Mouse (Mus musculus): Measurements from ENCODE around the gene Pofut2. TPM values are rescaled to one million over a fixed set of nuclear protein-coding genes. Genes with fewer than 3 reads are reported as not detected.

The Pofut2 gene
- total RNA-seq (2021): 10 to 100 TPM; 45.8 to 48.2 TPM
- long read RNA-seq, experiment 1, transcript Pofut2-201 (9 exons, 2,290 nt): major isoform, 86 of 105 reads
- long read RNA-seq, experiment 1, partial matches to known transcripts: 14 of 105 reads
- long read RNA-seq, experiment 1, other reads (novel, unspliced or antisense): 5 of 105 reads
- long read RNA-seq, experiment 2, transcript Pofut2-201 (9 exons, 2,290 nt): major isoform, 69 of 85 reads
- long read RNA-seq, experiment 2, partial matches to known transcripts: 9 of 85 reads
- long read RNA-seq, experiment 2, other reads (novel, unspliced or antisense): 7 of 85 reads

GRCm38 (mm10) chr10:77258704-77259621, at the start of gene Pofut2:
Gene Pofut2 (plus strand): TSS chr10:77259218.
- intact Hi-C loops (cut with DNase I): no loop called here
- peak; percentile 96 for DNase-seq

- intact Hi-C loops (cut with DNase I): no loop called here
- no peak for DNase-seq
Measured at GRCm38 (mm10) chr10:77209261-77209660, 49.8 kb upstream of the Pofut2 start.

- intact Hi-C loops (cut with DNase I): loop anchor here (5.0 kb wide), 1 partner anchor 78 kb away; no protein-coding TSS in a partner anchor
- no peak for DNase-seq
Measured at GRCm38 (mm10) chr10:77210666-77211065, 48.4 kb upstream of the Pofut2 start.

GRCm38 (mm10) chr10:77211116-77211570, 47.9 kb upstream of the Pofut2 start:
- peak; percentile 73 to 74 for DNase-seq
- intact Hi-C loops (cut with DNase I): loop anchor here (5.0 kb wide), 1 partner anchor 79 kb away; no protein-coding TSS in a partner anchor

- DNase-seq: no peak
- intact Hi-C loops (cut with DNase I): loop anchor here (5.0 kb wide), 1 partner anchor 80 kb away; no protein-coding TSS in a partner anchor
Measured at GRCm38 (mm10) chr10:77212354-77213120, 46.5 kb upstream of the Pofut2 start.

GRCm38 (mm10) chr10:77213483-77213882, 45.5 kb upstream of the Pofut2 start:
- intact Hi-C loops (cut with DNase I): loop anchor here (5.0 kb wide), 1 partner anchor 81 kb away; no protein-coding TSS in a partner anchor
- no peak for DNase-seq

GRCm38 (mm10) chr10:77214586-77214985, 44.4 kb upstream of the Pofut2 start:
- no peak for DNase-seq
- intact Hi-C loops (cut with DNase I): loop anchor here (5.0 kb wide), 1 partner anchor 82 kb away; no protein-coding TSS in a partner anchor

- no peak for DNase-seq
- intact Hi-C loops (cut with DNase I): no loop called here
Measured at GRCm38 (mm10) chr10:77215641-77216040, 43.4 kb upstream of the Pofut2 start.

- intact Hi-C loops (cut with DNase I): no loop called here
Measured at GRCm38 (mm10) chr10:77216313-77216712, 42.7 kb upstream of the Pofut2 start.

GRCm38 (mm10) chr10:77217155-77217731, 41.8 kb upstream of the Pofut2 start:
- intact Hi-C loops (cut with DNase I): no loop called here
- no peak for DNase-seq

More at GRCm38 (mm10) chr10:77216313-77216712, 42.7 kb upstream of the Pofut2 start:
- DNase-seq: no peak

GRCm38 (mm10) chr10:77218059-77218458, 41.0 kb upstream of the Pofut2 start:
- DNase-seq: no peak
- intact Hi-C loops (cut with DNase I): no loop called here

- intact Hi-C loops (cut with DNase I): no loop called here
- DNase-seq: no peak
Measured at GRCm38 (mm10) chr10:77219411-77220025, 39.5 kb upstream of the Pofut2 start.

GRCm38 (mm10) chr10:77221108-77221507, 37.9 kb upstream of the Pofut2 start:
- intact Hi-C loops (cut with DNase I): no loop called here
- peak in 1 of 2 experiments; percentile 21 for DNase-seq

GRCm38 (mm10) chr10:77222963-77223552, 36.0 kb upstream of the Pofut2 start:
- intact Hi-C loops (cut with DNase I): no loop called here

GRCm38 (mm10) chr10:77224390-77224789, 34.6 kb upstream of the Pofut2 start:
- DNase-seq: no peak
- intact Hi-C loops (cut with DNase I): no loop called here

More at GRCm38 (mm10) chr10:77222963-77223552, 36.0 kb upstream of the Pofut2 start:
- no peak for DNase-seq

GRCm38 (mm10) chr10:77225414-77225813, 33.6 kb upstream of the Pofut2 start:
- peak; percentile 35 to 50 for DNase-seq
- intact Hi-C loops (cut with DNase I): no loop called here

GRCm38 (mm10) chr10:77225995-77226688, 32.9 kb upstream of the Pofut2 start:
- no peak for DNase-seq
- intact Hi-C loops (cut with DNase I): no loop called here

- intact Hi-C loops (cut with DNase I): no loop called here
Measured at GRCm38 (mm10) chr10:77226691-77227367, 32.2 kb upstream of the Pofut2 start.

More at GRCm38 (mm10) chr10:77226691-77227367, 32.2 kb upstream of the Pofut2 start:
- DNase-seq: no peak

All from heart, postnatal 14 days (tissue).